Mouse (Mus musculus): ENCODE measurements around the gene Dlg2.

Dlg2 gene

DNA sequence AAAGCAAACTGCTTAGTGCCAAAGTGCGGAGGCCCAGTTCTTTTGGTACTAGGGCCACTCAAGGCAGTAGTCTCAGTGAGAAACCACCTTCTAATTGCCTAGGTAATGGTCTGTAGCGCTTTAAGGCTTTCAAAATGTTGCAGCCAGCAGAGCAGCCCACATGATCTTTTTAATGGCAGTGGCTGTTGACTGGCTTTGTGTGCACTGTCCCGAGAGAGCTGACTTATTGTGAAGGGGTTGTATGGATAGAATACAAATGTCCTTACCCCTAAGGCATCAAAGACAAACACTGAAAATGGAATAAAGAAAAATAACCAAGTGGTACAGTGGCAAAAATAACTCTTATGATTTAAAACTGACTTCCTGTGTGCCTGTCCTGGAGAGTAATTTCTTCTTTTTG lies 1443.3 kb downstream of the Dlg2 start:
- no peak for DNase-seq (ENCODE audit: low spot score)

DNA sequence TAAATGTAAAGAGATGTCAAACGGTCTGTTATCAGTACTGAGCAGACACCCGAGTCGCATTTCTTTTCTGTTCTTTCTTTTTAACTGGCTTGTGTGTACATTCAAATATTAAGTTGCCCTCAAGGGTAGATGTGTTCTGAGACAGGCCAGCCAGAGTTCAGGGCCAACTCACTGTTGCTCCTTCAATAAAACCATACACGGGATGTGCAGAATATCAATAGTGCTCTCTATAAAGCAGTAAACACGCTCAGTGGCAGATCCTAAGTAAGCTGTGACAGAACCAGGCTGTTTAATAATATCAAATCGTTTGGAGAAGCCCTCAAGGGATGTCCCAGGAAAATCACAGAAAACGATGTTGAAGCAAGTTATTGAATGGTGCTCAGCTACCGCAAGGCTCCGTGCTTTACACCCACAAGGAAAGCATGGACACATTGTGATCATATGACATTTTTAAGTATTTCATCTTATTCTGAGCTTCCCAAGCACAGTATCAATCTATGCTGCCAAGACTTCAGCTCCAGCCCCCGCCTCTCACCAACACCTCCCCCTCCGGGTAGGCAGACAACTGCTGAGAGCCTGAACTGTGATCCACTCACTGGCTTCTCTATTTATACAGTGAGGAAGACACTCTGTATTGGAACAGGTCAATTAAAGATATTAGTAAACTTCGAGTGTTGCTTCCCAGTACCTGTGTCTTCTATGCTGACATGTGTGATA lies 1458.6 kb downstream of the Dlg2 start:
- DNase-seq (ENCODE audit: low spot score): no peak

DNA sequence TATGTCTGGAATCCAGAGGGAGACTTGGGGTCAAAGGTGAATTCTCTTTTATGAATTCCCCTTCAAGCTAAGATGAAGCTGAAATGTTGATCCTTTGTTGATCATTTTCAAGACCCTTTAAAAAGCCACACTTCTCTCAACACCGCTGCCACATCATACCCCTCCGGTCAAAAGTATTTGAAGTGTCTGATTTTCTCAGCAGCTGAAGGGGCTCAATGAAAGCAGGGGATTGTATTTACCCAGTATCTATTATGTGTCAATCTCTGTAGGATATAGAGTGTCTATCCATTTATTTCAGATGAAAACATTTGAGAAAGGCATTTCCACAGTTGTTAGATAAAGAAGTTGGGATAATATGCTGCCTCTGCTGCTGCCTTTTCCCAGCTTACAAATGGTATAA lies 1459.7 kb downstream of the Dlg2 start:
- DNase-seq (ENCODE audit: low spot score): no peak

DNA sequence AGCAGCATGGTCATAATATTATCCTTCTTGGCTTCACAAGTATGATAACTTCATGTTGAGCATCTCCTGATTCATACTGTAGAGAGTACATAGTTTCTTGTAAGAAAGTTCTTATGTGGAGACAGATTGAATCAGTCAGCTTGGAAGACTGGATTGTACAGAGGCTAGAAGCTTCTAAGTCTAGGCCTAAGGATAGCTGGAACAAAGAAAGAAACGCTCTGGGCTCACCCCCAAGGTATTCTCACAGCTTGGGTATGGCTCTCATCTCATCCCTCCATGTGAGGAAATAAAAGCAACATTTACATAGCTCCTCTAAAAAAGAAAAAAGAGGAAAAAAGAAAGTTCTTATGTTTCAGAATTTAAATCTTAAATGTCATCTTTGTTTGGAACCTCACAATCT lies 1466.8 kb downstream of the Dlg2 start:
- DNase-seq (ENCODE audit: low spot score): no peak

DNA sequence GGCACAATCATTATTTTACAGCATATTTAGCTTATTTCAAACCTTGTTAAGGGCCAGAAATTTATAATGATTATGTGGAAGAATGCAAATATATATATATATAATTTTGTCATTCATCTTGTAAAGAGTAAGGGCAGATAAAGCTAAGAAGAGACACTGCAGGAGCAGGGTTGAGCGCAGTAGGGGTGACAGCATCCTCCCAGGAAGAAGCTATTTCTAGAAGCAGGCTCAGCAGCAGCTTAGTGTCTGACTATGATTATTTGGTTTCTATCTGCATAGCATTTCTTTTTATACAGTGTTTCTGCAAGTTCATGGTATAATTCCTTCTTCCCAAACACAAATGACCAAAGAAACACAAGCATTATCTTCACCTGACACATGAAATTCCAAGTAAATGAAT lies 1479.1 kb downstream of the Dlg2 start:
- DNase-seq (ENCODE audit: low spot score): no peak

DNA sequence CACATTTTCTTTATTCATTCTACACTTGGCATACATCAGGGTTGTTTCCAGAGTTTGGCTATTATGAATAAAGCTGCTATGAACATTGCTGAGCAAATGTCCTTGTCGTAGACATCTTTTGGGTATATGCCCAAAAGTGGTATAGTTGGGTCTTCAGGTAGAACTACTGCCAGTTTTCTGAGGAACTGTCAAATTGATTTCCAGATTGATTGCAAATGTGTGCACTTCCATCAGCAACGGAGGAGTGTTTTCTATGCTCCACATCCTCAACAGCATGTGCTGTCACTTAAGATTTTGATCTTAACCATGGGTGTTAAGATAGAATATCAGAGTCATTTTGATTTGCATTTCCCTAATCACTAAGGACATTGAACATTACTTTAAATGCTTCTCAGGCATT lies 1486.5 kb downstream of the Dlg2 start:
- no peak for DNase-seq (ENCODE audit: low spot score)

DNA sequence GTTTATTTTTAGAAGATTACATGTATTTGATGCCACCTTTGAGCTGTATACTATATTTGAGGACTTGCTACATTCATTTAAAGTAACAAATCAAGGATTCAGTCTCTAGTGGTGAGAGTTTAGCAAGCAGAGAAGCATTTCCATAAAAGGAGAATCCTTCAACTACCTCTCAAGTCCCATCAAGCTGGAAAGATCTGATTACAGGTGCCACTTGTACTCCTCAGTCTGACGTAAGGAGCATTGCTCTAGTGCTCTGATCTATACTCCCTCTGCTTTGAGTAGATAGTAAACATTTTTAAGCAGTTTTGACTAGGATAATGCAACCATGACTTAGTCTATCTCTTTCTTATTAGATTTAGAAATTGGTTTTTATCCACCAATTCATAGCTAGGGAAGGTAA lies 1496.5 kb downstream of the Dlg2 start:
- DNase-seq (ENCODE audit: low spot score): no peak

DNA sequence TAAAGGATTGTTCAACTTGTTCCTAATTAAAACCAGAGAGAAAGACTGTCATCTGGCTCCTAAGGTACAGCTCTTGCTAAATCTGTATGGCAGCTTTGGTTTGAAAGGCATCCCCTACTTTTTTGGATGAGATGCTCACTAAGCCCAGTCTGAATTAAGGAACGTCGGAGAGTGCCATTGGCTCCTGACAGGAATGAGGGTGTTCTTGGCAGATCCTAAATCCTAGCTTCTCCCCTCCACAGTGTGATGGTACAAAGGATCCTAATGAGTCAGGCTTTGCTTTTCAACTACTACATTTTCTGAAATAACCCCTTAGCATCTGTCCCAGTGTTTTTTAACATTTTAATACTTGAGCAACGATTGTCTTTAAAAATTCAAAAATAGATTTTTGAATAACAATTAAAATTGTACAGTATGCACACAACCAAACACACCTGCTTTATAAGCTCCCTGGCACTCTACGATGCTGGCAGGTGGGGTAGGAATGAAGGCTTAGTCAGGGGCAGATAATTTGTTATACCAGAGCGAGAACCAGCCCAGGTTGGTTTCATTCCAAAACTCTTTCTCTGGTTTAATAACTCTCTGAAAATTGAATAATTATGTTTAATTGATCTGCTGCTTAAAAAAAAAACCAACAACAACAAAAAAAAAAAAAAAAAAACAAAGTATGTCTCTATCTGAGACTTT lies 1527.4 kb downstream of the Dlg2 start:
- DNase-seq (ENCODE audit: low spot score): no peak

DNA sequence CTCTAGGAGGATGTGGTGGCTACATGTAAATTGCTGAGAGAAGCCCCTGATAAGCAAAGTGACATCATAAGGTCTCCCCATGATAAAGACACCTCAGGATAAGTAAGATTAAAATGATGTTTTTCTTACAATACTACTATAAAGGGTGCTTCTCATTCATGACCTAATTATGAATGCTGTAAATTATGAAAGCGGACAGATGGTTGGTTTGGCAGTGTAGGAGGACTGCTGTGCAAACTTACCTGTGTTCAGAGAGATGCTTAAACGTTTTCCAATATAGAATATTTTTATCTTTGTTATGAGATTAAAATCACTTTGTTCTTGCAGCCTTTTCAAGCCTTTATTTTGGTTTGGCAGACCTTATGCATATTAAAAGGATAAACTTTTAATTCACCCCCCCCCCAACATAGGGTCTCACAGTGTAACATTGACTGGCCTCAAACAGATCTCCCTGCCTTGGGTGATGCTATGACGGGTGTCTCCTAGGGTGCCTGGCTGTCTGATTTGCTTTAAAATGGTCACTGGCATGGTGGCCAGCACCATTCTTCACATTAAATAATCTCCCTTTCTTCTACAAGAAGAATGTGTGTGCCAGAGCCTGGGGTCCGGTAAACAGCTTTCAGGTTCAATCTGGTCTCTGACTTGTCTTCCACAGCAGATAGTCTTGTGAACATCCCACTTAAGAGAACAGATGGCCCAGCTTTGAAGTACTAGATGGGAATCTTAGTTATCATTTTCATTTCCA lies 1529.4 kb downstream of the Dlg2 start:
- DNase-seq (ENCODE audit: low spot score): no peak

DNA sequence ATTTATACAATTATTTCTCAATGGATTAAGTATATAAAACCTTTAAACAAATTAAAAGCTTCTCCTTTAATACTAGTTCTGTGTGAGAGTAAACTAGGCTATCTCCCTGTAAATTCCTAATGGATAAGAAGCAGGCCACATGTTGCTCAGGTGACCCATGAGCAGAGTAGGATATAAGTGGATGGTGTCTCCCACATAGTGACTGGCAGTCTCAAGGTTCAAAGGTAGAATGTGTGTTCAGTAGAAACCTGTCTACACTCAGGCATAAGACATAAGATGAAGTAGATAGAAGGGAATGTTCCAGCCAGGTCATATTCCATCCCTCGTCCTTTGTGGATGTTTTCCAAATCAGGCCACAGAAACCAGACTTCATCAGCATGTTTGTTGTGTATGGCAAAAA lies 1532.2 kb downstream of the Dlg2 start:
- no peak for DNase-seq (ENCODE audit: low spot score)

DNA sequence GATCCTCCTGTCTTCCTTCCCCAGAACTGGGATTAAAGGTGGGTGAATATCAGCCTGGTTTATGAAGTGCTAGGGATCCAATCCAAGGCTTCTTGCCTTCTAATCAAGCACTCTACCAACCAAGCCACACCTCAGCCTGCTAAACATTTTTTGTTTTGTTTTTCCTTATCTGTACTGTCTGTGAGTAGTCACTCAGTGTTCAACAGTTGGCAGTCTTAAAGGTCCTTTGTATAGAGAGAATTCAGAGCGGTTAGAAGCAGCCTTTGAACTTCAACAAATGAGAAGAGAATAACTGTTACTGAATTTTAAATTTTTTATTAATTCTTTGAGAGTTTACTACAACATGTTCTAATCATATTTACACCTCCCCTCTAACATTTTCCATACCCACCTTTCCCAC lies 1548.5 kb downstream of the Dlg2 start:
- DNase-seq (ENCODE audit: low spot score): no peak

DNA sequence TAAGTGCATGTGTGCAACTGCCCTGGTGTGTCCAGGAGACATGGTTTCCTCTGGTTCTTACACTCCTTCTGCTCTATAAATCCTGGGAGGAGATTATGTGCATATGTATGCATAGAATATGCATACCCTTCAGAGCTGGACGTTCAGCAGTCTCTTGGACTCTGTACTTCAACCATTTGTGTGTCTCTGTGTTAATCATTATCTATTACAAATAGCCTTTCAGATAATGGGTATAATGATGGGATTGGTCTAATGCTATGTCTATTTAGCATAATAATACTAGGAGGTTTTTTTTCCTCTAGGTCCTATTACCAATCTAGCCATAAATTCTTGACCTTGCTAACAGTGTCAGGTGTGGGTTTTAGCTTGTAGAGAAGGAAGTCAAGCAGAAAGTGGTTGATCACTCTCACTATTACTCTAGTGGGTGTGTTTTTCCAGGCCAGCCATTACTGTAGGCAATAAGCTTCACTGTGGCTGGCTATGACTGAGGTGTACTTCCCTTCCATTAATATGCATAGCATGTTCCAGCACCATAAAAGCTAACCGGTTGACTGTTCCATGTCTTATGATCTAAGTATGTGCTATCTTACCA lies 1549.1 kb downstream of the Dlg2 start:
- DNase-seq (ENCODE audit: low spot score): no peak

DNA sequence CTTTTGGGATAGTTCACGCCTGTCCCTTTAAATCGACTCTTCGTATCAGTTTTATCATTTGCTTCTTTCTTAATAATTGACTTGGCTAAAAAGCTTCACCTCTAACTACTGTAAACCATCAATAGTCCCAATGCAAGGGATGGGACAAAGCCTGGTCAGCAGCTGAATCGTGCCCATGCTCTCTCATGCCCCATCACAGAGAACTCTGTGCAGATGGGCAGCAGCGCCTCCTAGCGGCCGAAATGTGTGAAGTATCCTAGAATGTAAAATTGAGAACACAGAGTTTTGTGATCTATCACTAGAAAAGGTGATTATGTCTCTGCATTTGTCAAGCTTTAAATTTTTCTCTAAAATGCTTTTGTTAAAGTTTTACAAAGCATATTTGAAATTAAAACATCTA lies 1550.6 kb downstream of the Dlg2 start:
- DNase-seq (ENCODE audit: low spot score): peak; percentile 85

DNA sequence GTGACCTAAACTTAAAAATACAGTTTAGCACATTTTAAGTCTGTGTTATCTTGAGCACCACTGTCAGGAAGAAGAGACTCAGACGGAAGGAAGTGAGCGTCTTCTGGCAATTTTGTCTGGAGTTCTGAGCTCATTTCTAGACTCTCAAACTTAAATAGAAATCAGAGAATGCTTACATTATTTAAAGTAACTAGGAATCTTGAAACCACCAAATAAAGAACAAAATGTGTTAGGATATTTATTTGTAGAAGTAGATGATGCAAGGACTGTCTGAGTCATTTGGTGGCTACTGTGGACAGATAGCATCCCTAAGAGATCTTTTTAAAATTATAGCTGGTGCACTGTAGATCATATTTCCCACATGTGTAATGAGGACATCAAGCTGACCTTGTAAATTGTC lies 1557.8 kb downstream of the Dlg2 start:
- no peak for DNase-seq (ENCODE audit: low spot score)

DNA sequence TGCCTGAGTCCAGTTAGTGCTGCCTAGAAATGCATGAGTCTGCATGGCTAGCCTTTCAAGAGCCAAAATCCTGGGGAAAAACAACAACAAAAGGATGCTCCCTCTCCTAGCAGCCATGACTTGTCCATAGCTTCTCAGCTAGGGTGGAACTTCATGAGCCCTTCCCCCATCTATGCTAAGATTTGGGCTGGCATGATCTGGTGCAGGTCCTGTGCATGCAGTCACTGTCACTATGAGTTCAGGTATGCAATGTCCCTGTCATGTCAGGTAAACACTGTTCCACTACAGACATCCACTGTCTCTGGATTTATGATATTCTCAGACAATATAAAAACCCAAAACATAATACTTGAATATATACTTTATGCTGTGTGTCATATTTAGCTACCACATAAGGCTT lies 1563.7 kb downstream of the Dlg2 start:
- no peak for DNase-seq (ENCODE audit: low spot score)

DNA sequence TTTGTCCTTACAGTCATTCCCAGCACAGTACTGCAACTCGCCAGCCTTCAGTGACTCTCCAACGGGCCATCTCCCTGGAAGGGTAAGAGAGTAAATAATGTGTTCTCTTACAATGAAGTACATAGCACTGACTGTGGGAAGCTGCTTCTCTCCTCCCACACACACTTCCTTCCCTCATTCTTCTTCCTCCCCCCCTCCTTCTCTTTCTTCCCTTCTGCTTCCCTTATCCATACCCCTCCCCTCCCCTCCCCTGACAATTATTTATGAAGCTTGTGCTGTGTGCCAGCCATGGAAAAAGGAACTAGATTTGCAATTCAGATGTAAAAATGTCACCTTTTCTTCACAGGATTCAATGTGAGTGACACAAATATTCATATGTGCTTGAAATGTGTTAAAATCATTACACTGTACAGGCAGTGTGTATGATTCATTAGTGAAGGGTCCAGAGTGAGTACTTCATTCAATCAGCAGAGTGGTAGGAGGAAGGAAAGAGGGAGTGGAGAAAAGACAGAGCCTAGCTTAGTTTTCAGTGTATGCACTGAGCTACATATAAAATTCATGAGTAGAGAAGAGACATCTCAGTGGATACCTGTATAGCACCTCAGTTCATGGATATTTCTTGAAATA lies 1564.4 kb downstream of the Dlg2 start:
- DNase-seq (ENCODE audit: low spot score): no peak

DNA sequence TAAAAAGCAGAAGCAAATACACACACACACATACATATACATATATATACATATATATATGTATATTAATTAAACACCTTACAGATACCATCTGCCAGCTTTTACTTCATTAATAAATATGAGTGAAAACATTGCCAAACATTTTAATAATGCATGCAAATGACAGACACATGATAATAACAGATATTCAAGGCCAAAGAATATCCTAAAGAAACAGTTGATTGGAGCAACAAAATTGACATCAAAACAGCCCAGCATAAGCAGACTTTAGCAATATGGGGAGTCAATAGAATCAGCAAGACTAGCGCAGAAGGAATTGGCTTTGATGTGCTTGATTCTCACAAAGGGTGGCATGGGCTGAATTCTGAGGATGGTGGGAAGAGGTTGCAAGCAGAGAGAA lies 1568.5 kb downstream of the Dlg2 start:
- no peak for DNase-seq (ENCODE audit: low spot score)

DNA sequence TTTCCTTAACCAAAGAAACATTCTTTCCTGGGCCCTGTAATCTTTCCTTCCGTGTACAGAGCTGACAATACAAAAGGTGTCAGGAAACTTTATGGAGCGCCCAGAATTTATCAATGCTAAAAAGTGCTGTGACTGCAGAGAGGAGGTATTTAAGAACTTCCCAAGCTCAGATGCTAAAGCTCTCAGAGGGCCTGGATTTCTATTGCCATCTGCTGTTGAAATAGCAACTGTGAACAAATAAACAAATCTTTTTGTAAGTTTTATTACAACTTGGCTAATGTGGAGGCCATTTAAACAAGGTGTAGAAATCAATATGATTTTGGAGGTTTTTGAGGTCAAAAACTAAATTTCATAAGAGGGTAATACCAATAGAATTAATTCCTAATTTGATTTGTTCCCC lies 1570.8 kb downstream of the Dlg2 start:
- DNase-seq (ENCODE audit: low spot score): no peak

DNA sequence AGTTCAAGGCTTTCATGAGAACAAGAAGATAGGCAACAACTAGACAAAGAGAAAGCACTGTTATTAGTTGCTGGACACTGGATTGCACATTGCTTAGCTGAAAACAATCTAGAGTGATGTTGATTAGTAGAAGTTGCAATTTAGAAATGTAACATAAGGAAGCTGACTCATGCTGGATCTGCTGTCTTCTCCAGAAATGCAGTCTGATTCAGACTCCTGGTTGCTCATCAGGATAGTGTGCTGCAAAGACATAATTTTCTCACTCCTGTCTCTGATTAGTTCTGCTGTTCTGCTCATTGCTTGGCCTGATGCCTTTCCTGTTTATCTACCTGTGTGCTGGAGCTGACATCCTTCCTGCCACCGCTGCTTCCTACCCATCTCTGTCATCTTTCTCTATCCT lies 1572.4 kb downstream of the Dlg2 start:
- no peak for DNase-seq (ENCODE audit: low spot score)

DNA sequence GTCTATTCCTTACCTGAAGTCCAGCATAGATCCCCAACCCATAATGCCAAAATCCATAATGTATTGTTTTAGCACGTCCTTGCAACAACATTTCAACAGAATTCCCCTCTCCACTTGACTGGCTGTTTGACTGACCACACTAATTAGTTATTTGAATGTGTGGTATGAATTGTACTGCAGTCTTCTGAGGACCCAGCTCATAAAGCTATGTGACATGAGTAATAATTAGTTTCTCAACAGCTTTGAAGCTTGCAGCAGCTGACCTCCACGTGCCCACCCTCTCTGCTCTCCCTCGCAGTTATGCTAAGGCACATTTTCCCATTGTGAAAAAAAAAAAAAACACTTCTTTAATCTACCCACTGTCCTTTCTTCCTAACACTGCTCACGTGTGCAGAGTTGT lies 1590.4 kb downstream of the Dlg2 start:
- no peak for DNase-seq (ENCODE audit: low spot score)

DNA sequence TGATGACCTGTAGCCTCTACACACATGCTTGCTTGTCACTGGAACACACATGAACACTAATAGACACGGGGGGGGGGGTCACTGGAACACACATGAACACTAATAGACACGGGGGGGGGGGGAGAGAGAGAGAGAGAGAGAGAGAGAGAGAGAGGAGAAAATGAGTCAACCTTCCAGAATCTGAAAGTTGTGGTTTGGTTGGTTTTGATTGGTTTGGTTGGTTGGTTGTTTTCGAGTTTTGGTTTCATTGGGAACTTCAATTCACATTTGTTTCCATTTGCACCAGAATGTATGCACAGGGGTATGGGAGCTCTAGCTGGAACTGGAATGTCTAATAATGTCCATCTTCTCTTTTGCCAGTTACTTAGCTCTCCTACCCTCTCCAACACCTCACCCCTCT lies 1611.0 kb downstream of the Dlg2 start:
- DNase-seq (ENCODE audit: low spot score): no peak

DNA sequence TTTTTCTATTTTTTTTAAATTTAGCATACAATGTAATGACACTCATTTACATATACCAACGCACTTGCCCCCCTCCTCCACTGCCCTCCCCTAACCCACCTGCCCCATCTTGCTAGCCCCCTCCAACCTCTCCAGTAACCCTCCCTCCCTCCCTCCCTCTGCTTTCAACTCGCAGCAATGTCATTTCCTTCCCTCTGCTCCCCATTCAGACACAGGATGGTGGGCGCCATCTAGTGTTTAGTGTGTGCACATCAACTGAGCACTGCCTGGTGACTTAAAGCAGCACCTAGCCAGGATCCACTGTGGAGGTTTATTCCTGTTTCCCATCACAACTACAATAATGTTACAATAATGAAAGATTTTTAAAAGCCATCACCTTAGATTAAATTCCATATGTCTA lies 1617.4 kb downstream of the Dlg2 start:
- DNase-seq (ENCODE audit: low spot score): peak; percentile 87

DNA sequence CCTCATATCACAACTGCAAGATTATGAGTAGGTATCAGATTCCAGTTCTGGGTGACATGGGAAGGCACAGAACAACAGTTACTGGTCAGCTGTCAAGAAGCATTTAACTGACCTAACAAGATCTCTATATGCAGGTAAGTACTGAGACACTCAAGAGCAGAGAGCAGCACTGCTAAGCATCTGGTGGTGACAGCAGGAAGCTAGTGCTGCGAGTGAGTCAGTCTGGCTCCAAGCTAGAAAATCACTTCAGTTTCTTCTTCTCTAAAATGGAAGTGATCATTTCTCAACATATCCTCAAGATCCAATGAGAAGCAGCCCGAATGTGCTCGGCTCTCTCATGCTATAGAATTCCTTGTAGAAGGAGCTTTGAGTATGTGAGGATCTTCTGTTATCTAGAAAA lies 1618.7 kb downstream of the Dlg2 start:
- DNase-seq (ENCODE audit: low spot score): no peak

Measured in embryo, embryonic 10.5 days (tissue).